Mouse (Mus musculus) right cerebral cortex, postnatal 10 days (tissue): ENCODE results near the gene Mnd1.

Source experiments
- DNase-seq, 2 experiments: peaks; one replicate each; pipeline ENCODE4 v3.0.0; 2021; ENCODE audit warnings: low spot score in 2 of 2

Gene Mnd1

DNA sequence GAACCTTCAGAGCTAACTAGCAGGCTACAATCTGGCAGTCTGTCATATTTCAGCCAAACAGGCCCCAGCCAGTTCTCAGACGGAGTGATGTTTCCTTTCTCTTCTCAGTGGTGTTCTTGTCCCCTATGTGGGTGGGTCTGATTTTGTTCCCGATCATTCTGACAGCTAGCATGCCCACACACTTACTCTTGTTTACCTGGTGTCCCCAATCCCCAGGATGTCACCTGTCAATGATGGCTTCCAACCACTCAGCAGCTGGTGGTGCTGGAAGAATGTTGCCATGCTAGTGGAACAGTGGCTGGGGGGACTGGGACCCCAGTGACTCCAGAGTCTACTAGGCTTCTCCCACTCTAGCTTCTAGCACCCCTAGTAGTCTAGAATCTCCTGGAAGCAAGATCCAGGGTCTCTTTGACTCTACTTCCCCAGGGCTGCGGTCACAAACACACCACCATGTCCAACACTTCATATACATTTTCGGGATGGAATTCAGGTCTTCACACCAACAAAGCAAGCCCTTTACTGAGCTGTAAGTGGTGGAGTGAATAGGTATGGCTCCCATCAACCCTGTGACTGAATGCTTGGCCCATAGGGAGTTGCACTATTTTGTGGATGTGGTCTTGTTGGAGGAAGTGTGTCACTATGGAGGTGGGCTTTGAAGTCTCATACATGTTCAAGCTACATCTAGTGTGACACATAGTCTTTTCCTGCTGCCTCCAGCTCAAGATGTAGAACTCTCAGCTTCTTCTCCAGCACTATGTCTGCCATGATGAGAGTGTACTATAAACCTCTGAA, 2.2 kb upstream of the Mnd1 start:
- DNase-seq, result no peak

DNA sequence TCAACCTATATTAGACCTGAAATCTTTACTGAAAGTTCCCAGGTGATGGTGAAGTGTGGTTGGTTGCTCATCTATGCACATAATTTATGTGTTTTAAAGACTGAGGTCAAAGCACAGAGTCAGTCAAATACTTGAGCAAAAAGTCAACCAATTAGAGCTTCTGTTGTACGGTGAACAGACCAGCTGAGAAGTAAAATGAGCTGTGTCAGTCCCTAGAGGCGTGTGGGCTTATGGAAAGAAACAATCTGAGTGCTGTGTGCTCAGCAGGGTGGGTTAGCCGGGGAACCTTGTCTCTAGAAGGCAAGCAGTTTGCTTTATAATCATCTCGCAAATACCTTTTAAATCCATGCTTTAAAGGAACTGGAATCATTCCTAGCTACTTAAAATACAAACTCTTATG, 1.4 kb upstream of the Mnd1 start:
- no peak for DNase-seq

DNA sequence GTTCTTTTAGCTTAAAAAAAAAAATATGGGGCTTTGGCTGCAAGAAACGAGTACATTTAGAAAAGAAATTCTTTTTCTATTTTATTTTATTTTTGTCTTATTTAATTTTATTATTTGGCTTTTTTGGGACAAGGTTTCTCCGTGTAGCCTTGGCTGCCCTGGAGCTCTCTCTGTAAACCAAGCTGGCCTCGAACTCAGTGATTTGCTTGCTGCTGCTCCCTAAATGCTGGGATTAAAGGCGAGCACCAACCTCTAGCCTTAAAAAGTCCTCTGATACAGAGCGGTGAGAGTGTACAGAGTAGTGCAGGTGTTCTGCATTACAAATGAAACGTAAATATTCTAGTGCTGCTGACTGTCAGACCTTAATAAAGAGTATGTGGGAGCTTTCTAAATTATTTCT, 519 bp upstream of the Mnd1 start:
- no peak for DNase-seq

DNA sequence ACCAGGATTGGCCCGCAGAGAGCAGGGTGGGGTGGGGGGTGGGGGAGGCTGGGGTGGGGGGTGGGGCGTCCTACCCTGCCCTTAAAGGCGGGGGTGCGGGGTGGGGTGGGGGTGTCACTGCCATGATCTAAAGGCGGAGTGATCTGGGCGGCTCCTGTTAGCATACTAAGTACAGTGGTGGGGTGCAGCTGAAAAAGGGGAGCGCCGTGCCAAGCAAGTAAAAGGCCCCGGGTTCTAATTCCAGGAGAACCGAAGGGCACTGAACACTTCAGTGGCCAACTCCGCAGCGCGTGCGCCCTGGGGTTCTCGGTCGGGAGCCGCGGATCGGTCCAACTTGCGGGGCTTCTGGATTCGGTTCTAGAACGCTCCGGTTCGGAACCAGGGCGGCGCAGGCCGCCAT, 440 bp downstream of the Mnd1 start:
- no peak for DNase-seq

DNA sequence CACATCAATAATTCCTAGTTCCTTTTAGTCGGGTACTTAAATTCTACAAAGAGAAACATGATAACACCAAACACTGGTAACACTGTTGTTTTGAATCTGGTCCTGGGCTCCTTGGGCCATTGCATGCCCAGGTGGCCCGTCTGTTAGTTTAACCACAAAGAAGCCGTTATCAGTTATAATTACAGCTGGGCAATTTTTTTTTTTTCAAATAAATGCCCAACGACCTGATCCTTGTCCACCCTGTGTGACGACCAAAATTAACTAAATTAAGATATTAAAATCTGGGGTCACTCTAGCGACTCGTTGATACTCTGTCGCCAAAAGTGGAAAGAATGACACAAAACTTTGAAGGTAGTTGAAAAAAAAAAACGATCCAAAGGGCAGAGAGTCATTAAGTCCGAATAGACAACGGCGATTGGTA, 855 bp downstream of the Mnd1 start:
- DNase-seq, result no peak

DNA sequence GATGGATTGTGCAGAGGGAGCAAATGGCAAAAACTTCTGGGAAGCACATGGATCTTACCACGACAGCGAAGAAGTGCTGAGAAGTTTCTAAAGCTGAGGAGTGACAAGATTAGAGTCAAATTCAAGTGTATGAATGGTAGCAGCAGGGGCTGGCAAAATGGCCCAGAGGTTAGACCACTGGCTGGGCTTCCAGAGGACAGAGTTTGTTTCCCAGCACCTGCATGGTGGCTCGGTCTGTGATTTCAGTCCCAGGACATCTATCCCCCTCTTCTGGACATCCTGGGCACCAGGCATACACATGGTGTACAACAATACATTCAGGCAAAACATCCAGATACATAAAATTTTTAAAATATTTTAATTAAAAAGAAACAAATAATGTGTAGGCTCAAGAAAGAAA, 5.8 kb downstream of the Mnd1 start:
- no peak for DNase-seq

DNA sequence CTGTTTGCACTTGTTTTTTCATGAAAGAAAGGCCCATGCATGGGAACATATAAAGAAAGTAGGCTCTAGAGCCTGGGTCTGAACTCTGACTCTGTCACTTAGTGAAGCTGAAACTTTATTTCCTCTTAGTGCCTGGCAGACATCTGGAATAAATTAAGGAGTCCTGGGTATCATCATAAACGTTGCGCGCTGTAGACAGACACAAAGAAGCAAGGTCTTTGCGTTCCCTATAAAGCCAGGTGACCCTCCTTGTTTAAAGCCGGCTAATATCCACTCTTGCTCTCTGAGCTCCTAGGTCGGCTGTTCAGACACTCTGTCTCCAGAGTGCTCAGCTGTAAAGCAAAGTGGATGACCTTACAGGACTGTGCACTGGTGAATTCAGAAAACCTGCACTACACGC, 14.6 kb downstream of the Mnd1 start:
- DNase-seq, result no peak

DNA sequence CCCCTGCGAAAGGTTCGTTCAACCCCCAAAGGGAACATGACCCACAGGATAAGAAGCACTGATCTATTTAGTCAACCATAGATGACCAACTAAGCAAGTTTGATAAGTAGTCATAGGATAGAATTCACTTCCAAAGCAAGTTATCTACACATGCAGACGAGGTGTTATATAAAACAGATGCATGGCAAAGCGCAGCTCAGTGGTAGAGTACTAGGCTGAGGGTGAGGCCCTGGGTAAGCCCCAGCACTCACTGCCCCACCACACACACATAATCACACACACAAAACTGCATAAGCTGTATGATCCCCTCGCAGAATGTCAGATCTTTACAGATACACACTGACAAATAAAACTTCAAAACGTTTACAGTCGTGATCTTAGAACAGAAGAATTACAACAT, 19.1 kb downstream of the Mnd1 start:
- no peak for DNase-seq

DNA sequence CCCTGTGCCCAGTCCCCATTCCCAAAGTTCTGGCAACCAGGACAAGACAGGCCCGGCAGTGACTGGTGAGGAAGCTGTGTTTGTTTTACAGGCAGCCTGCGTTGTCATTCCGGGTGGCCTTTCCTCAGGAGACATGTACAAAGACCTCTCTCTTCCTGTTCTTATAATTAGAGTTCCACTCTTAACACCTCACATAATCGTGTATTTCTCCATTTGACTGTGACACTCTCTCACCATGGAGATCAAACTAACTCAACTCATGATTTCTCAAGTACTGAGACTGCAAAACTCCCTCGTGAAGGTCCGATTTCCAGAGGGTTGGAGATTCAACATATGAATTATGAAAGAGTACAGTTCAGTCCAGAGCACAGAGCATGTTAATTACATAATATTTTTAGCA, 19.7 kb downstream of the Mnd1 start:
- no peak for DNase-seq

DNA sequence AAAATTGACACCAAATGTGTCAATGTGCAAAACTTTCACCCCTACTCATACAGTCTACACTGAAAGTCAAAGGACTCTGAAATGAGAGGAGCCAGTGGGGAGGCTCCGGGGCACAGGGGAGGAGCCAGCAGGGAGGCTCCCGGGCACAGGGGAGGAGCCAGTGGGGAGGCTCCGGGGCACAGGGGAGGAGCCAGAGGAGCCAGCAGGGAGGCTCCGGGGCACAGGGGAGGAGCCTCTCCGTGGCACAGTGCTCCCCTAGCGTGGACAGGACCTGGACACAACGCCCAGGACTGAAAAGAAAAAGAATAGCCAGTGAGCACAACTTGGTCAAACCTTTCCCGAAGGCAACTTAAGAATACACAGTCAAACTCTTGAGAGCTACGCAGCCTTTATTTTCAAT, 20.2 kb downstream of the Mnd1 start:
- no peak for DNase-seq

DNA sequence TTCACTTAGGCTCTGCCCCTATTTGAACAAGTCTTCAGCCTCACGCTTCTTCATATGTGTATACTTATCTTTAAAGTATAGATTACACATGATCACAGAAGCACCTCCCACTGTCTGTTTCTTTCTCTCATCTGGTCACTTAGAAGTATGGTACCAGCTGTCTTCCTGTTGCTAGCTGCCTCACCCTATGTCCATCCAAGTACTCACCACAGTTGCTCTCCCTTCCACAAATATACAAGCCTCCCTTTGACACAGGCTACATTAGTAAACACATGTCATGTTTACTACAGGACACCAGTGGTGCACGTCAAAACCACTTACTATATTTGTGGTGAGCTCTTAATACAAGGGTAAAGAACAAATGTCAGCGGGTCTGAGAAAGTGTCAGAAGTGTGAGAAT, 24.2 kb downstream of the Mnd1 start:
- no peak for DNase-seq

DNA sequence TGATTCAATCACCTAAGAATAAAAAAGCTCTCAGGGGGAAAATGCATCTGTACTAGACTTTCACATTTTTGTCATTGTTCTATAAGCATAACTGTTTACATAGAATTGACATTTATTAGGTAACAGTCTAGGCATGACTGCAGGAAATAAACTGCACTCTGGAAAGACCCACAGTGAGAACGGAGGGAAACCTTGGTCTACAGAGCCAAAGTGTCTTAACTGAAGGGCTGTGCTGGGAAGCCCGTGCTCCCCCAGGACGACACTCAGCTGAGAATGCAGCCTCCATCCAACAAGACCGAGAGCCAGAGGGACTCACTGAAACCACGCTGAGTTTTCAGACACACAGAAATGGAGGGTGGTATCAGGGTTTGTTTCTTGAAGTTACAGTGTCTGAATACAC, 24.8 kb downstream of the Mnd1 start:
- DNase-seq, result no peak

DNA sequence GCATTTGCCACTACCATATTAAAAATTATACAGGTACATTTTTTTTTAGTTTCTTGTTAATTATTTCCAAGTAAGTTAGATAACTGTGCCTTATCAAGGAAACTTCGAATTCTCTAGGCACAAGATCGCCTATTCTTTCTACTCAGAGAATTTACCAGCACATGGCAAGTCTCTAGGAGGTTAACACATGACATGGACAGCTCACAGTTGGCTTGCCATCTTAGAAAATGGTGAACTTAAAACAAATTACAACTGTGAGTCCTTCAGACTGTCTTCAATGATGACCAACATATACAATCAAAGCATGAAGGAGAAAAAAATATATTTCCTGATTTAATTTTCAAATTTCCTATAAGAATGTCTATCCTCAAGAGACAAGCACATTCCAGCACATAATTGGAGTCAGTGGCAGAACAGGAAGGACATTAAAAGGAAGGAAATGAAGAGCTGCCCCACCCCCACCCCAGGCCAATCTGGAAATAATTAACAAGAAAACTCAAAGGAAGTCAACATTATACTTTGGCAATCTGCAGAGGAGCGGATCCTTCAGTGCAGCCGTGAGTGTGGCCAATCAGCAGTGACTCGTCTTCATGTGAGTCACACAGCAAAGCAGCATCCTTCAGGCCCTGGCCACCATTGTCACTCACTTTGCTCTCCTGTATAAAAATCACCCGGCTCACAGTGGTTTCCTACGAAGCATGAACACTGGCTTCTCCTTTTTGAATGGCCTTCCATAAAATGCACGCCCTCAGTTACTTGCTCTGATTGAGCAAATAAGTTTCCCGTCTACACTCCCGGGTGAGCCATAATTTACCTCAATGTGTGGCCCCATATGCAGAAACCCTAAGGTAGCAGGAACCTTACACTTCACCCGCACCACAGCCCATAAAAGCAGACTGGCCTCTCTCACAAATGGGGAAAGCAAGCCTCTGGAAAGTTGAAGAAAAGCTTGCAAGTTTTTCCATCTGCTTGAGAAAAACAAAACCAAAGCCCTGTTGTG, 26.4 kb downstream of the Mnd1 start:
- DNase-seq, result no peak

DNA sequence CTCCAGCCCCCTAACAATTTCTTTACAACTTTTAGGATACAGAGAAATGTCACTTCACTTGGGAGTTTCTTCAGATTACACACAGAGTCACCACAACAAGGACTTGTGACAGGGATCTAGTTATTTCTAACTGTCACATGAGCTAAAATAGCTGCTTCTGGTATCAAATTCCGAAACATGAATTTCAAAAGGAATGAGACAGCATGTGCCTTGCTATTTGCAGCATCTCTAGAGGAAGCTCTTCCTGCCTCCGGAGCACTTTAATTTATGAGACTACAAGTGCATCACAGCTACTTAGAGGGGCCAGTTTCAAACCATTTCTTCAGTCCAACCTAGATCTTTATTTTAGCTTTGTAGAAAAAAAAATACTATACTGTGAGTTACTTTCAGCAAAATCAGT, 28.2 kb downstream of the Mnd1 start:
- DNase-seq, result no peak

DNA sequence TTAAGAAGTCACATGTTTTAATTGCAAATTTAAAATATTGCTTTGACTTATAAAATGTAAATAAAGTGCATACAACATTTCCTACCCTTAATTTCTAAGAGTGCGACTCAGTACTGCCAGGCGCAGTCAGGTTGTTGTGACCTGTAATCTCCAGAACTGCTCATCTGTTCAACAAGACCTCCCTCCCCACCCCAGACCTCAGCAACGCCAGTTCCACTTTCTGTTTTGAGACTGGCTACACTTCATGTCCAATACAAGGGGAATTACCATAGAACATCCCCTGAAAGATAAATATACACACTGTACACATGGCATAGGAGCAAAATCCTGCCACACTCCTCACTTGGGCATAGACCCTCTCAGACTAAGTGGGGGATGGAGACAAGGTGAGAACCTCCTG, 28.9 kb downstream of the Mnd1 start:
- no peak for DNase-seq

DNA sequence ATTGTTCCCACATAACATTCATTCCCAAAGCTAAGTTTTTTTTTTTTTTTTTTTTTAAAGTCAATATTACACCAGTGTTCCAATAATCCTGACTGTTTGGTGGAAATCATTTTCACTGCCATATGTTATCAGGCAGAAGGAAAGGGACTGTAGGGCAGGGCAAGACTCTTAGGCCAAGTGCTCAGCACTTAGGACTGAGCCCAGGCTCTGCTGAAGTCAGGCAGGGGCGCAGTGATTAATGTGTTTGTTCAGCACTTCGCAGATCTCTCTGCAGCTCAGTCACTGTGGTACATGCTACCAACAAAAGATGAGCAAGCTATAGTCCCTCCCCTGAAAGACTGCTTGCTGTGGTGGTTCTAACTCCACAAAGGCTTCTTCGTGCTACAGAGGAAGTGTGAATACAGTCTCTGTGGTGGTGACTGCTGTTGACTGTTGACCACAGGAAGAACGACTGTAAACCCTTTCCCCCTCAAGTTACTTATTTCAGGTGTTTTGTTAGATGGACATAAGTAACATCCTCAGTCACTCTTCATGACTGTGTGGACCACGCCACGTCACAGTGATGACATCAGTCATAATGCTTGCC, 29.8 kb downstream of the Mnd1 start:
- DNase-seq, result no peak

DNA sequence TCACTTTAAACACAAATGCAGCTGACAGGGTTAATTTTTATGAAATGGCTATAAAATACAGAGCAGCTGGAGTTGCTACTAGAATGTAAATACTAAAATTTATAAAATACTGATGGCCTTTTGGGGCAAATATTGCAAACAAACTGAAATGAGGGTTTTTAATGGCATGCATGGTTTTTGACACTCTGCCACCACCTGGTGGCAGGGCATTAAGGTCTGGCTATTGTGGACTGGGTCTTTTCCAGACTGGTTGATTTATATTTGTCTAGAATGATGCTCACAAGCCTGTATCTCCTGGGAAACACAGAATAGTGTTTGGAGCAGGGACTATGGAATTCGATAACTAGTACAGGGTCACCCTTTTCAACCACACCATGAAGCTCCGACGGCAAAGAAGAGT, 32.1 kb downstream of the Mnd1 start:
- DNase-seq, result no peak

DNA sequence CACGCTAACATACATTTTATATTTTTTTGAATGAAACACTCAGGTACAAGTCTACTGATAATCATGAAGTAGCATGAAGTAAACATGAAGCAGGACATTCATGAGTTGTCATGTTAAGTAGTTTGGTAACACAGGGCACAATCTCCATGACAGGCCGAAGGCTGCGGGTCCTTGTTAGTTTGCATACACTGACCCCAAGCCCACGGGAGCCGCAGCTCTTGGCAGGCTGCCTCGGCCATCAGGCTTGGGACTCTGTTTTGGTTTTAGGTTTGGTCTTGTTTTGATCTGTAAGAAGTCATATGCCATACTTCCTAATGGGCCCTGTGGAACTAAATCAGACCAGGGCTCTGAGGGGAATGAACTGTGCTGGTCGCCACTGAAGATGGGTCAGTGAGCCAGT, 36.9 kb downstream of the Mnd1 start:
- no peak for DNase-seq

DNA sequence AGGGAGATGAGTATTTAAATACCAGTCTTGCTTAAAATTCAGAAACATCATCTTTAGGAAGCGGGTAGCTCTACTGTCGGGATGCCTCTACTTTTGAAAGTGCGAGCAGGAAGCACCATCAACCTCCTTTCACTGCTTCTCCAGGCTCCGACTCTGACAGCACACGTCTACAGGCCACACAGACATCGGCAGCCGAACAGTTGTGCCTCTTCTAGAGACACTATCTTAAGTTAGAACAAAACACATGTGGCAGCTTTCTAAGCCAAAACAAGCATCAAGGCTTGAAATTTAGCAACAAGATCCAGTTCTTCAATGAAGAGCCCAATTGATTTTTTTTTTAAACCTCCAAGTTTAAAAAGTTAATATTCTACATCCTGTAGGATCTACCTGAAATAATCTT, 37.4 kb downstream of the Mnd1 start:
- DNase-seq, result no peak

DNA sequence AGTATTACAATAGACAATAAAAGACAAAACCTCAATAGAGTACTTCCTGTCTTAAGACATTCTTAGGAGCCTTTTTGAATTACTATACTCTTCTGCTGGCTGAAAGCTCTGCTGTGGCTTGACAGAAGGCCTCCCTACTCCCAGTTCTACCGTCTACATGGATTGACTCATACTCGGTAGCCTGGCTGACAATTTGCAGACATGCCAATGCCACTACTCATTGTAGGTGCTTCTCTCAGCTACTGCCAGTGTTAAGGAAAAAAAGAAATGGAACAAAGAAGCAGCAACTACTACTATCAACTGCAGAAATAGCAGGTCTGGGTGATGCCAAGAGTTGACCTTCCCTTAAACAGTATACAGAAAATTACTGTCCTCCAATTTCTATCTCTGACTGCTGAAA, 47.0 kb downstream of the Mnd1 start:
- DNase-seq, result no peak

DNA sequence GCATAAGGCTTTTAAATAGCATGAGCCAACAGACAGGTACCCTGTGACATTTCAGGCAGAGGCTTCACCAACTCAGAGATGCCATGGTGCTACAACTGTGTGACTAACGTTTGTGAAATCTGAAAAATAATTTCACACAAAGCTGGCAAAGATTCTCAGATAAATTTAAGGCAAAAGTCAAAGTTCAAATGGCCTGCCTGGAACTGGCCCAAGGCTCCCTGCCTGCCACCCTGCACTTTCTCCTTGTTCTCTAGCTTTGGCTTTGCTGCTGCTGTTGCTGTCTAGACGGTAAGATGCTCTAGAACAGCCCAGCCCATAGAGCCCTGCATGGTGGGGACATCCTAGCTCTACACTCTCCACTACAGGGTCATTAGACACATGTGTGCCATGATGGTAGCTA, 49.5 kb downstream of the Mnd1 start:
- no peak for DNase-seq

DNA sequence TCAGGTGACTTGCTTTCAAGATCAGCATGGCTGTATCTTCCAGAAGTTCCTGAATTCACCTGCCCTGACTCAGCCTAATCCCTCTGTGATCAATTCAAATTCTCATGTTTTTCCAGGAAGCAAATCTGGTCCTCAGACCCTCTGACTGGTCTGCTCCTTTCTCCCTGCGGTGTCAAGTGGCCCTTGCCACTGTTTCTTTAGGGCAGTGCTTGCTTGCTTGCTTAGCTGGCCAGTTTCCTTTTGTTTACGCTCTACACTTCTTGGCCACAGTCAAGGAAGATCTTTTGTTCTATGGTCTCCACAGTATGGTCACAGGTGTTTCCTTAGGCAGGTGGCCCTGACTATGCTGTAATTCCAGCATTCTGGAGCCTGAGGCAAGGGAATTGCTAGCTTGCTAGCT, 52.0 kb downstream of the Mnd1 start:
- DNase-seq, result no peak

DNA sequence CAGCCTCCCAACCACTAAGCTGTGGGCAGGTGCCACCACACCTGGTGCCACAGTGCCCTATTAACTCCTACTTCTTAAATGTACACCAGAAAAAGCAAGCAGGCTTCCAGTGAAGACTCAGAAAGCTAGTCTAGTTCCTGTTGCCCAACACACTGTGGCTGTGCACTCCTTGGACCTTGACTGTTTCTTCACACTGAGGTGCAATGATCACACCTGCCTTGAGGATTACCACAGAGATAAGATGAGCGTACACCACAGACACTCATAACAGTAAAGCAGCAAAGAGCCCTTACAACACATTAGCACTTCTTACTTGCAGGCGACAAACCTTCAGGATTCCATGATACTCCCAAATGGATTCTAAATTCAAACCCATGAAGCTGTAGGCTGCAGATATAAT, 62.7 kb downstream of the Mnd1 start:
- DNase-seq, result no peak
